Mouse (Mus musculus) CH12.LX (cell line): ENCODE measurements around the gene Ntm. TPM values are rescaled to one million over a fixed set of nuclear protein-coding genes. Genes with fewer than 3 reads are reported as not detected.

Source experiments
- DNase-seq: peaks from one replicate; pipeline ENCODE4 v3.0.0-alpha.2; 2013; ENCODE audit errors: extremely low read depth
- H3K27ac ChIP-seq: 2 replicates; pipeline ENCODE4 v1.5.1; 2012; ENCODE audit warnings: low read depth, mild to moderate bottlenecking, control low read depth, moderate library complexity; ENCODE audit not compliant: insufficient read depth
- H3K27me3 ChIP-seq: replicated peaks from 2 replicates; pipeline ENCODE3; 2012; ENCODE audit warnings: inconsistent platforms
- H3K36me3 ChIP-seq, 2 experiments: replicated peaks in 1 of 2; 2 replicates each; pipeline versions ENCODE3 to v1.6.1; 2012; ENCODE audit warnings: inconsistent platforms in 1 of 2, low read length in 1 of 2, mild to moderate bottlenecking in 1 of 2, mixed read lengths in 1 of 2, moderate library complexity in 1 of 2; ENCODE audit not compliant: control insufficient read depth in 1 of 2, insufficient read depth in 1 of 2
- H3K4me1 ChIP-seq, 2 experiments: 2 replicates each; pipeline ENCODE4 v1.6.1; 2012; ENCODE audit warnings: inconsistent platforms in 1 of 2, moderate library complexity in 1 of 2; ENCODE audit not compliant: insufficient read depth in 2 of 2, control insufficient read depth in 1 of 2
- H3K4me2 ChIP-seq: 2 replicates; pipeline ENCODE4 v1.6.1; 2012; ENCODE audit warnings: low read depth, mild to moderate bottlenecking, control low read depth; ENCODE audit not compliant: poor library complexity, insufficient read depth, severe bottlenecking
- H3K4me3 ChIP-seq, 3 experiments: fragments of 150-350 bp in 1 of 3; sonication (generic) in 1 of 3; replicated peaks in 1 of 3; 2 replicates each; pipeline versions ENCODE3 to v1.5.1; 2011 to 2012; ENCODE audit warnings: low read depth in 2 of 3, low read length in 2 of 3, mild to moderate bottlenecking in 2 of 3, moderate library complexity in 2 of 3, control low read depth in 1 of 3, improper control_type of control experiment in 1 of 3, inconsistent platforms in 1 of 3, mixed read lengths in 1 of 3; ENCODE audit not compliant: poor library complexity in 1 of 3
- H3K79me2 ChIP-seq: replicated peaks from 2 replicates; pipeline ENCODE4 v1.6.1; 2012; ENCODE audit warnings: mild to moderate bottlenecking, moderate library complexity; ENCODE audit not compliant: control insufficient read depth, poor library complexity, insufficient read depth, severe bottlenecking; ENCODE audit errors: extremely low read depth
- H3K9ac ChIP-seq: 2 replicates; pipeline ENCODE4 v1.6.1; 2012; ENCODE audit warnings: low read depth, mild to moderate bottlenecking, control low read depth, moderate library complexity; ENCODE audit not compliant: insufficient read depth
- H3K9me3 ChIP-seq: replicated peaks from 2 replicates; pipeline ENCODE3; 2012; ENCODE audit warnings: low read length, inconsistent platforms, mixed read lengths
- BHLHE40 ChIP-seq: IDR thresholded peaks from 2 replicates; pipeline ENCODE4 v1.6.1; 2011; ENCODE audit warnings: mild to moderate bottlenecking, low read depth, low read length, improper control_type of control experiment
- E2F4 ChIP-seq: IDR thresholded peaks from 2 replicates; pipeline ENCODE4 v1.6.1; 2011; ENCODE audit warnings: low read depth, low read length, improper control_type of control experiment; ENCODE audit not compliant: insufficient replicate concordance
- GABPA ChIP-seq: IDR thresholded peaks from 2 replicates; pipeline ENCODE4 v1.6.1; 2012; ENCODE audit warnings: low read depth, low read length, improper control_type of control experiment, inconsistent platforms; ENCODE audit not compliant: insufficient replicate concordance
- HCFC1 ChIP-seq: IDR thresholded peaks from 2 replicates; pipeline ENCODE4 v1.6.1; 2012; ENCODE audit warnings: low read depth, mild to moderate bottlenecking, inconsistent platforms, low read length, improper control_type of control experiment
- KAT2A ChIP-seq: IDR thresholded peaks from 2 replicates; pipeline ENCODE4 v1.6.1; 2012; ENCODE audit warnings: low read length, improper control_type of control experiment, inconsistent platforms; ENCODE audit not compliant: insufficient replicate concordance
- MAFK ChIP-seq: IDR thresholded peaks from 2 replicates; pipeline ENCODE4 v1.6.1; 2011; ENCODE audit warnings: low read length, improper control_type of control experiment; ENCODE audit not compliant: insufficient replicate concordance
- MAX ChIP-seq: IDR thresholded peaks from 2 replicates; pipeline ENCODE4 v1.6.1; 2011; ENCODE audit warnings: low read length, improper control_type of control experiment
- MYC ChIP-seq: IDR thresholded peaks from 2 replicates; pipeline ENCODE4 v1.6.1; 2011; ENCODE audit warnings: low read depth, mild to moderate bottlenecking, improper control_type of control experiment, low read length
- NRF1 ChIP-seq: IDR thresholded peaks from 2 replicates; pipeline ENCODE4 v1.6.1; 2014; ENCODE audit warnings: low read depth, mild to moderate bottlenecking, inconsistent platforms, low read length, improper control_type of control experiment, moderate library complexity
- POLR2A ChIP-seq: IDR thresholded peaks from 2 replicates; pipeline ENCODE4 v1.6.1; 2011; ENCODE audit warnings: low read depth, mild to moderate bottlenecking, improper control_type of control experiment, low read length
- POLR2AphosphoS2 ChIP-seq: IDR thresholded peaks from 2 replicates; pipeline ENCODE4 v1.6.1; 2011; ENCODE audit warnings: low read depth, low read length, improper control_type of control experiment
- RAD21 ChIP-seq: IDR thresholded peaks from 2 replicates; pipeline ENCODE4 v1.6.1; 2011; ENCODE audit warnings: low read depth, mild to moderate bottlenecking, low read length, improper control_type of control experiment, moderate library complexity
- RCOR1 ChIP-seq: conservative IDR thresholded peaks from 2 replicates; pipeline ENCODE4 v1.6.1; 2012; ENCODE audit warnings: low read depth, mild to moderate bottlenecking, inconsistent platforms, low read length, improper control_type of control experiment
- SMC3 ChIP-seq: IDR thresholded peaks from 2 replicates; pipeline ENCODE4 v1.6.1; 2011; ENCODE audit warnings: low read depth, low read length, improper control_type of control experiment
- UBTF ChIP-seq: IDR thresholded peaks from 2 replicates; pipeline ENCODE4 v1.6.1; 2012; ENCODE audit warnings: low read depth, mild to moderate bottlenecking, inconsistent platforms, low read length, improper control_type of control experiment, moderate library complexity
- USF1 ChIP-seq: IDR thresholded peaks from 2 replicates; pipeline ENCODE4 v1.6.1; 2014; ENCODE audit warnings: low read depth, mild to moderate bottlenecking, inconsistent platforms, low read length, improper control_type of control experiment
- USF2 ChIP-seq: conservative IDR thresholded peaks from 2 replicates; pipeline ENCODE4 v1.6.1; 2011; ENCODE audit warnings: low read depth, low read length, improper control_type of control experiment
- ZC3H11A ChIP-seq: IDR thresholded peaks from 2 replicates; pipeline ENCODE4 v1.6.1; 2012; ENCODE audit warnings: low read depth, mild to moderate bottlenecking, inconsistent platforms, low read length, improper control_type of control experiment
- ZKSCAN1 ChIP-seq: IDR thresholded peaks from 2 replicates; pipeline ENCODE4 v1.6.1; 2012; ENCODE audit warnings: low read depth, inconsistent platforms, low read length, improper control_type of control experiment, borderline replicate concordance
- ZMIZ1 ChIP-seq: IDR thresholded peaks from 2 replicates; pipeline ENCODE4 v1.6.1; 2012; ENCODE audit warnings: low read depth, mild to moderate bottlenecking, inconsistent platforms, low read length, improper control_type of control experiment
- dilution Hi-C: fragments of 300-500 bp; cut with MboI; formaldehyde crosslinking; loops from 2 replicates; pipeline ENCODE4 v1.14.3; 2020; ENCODE audit warnings: low sequenced_read_pairs; ENCODE audit not compliant: extremely low pct_unique_long_range_greater_than_20kb, extremely low pct_ligation_motif_present
- in situ Hi-C: fragments of 300-500 bp; cut with MboI; formaldehyde crosslinking; loops from 3 replicates; pipeline ENCODE4 v1.14.3; 2019; ENCODE audit warnings: low sequenced_read_pairs, low pct_ligation_motif_present, low pct_unique_long_range_greater_than_20kb, mixed read lengths
- polyA plus RNA-seq: library from polyadenylated mRNA; unstranded; fragments of >175 nt; gene quantifications from 2 replicates; pipeline ENCODE4 v1.2.1, GENCODE M21; 2012; ENCODE audit warnings: low read depth; ENCODE audit not compliant: insufficient read length
- total RNA-seq, 2 experiments: library from RNA; depleted of rRNA; stranded (reverse); fragments of 300-350 nt in 1 of 2; fragments of >200 nt in 1 of 2; gene quantifications; 2 replicates each; pipeline ENCODE4 v1.2.3; 2012 to 2014

Ntm gene
- total and polyA plus RNA-seq, 3 experiments: not detected

DNA sequence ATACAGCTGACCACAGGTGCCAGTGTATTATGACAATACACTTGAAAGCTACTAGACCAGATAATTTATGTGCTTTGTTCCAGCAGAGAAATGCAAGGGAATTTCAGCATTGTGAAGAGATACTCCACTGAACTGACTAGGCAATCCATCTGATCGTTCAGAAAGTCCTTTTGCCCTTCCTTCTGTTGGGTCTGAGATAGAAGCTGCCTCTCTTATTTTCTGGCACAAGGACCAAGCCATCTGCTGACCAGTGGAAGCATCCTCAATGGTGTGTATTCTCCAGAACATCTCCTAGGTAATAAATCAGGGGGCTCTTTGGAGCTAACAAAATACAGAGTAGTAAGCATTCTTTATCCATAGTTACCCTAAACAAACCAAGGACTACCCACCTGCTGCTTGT, 438.8 kb downstream of the Ntm start:
- dilution Hi-C loops (no loop called here), in situ Hi-C loops (no loop called here)
- no peaks in the 10 kb centered on the region for H3K79me2 ChIP-seq
- H3K9ac ChIP-seq: no peak overlapping the region
- H3K4me2 ChIP-seq: no peak overlapping the region
- peaks cover 62% of the 10 kb centered on the region for H3K9me3 ChIP-seq
- no peaks in the 10 kb centered on the region for H3K4me1 ChIP-seq
- no peaks in the 10 kb centered on the region for H3K36me3 ChIP-seq
- no peaks in the 10 kb centered on the region for H3K27me3 ChIP-seq
- H3K27ac ChIP-seq: no peak overlapping the region
- no peak overlapping the region for H3K4me3 ChIP-seq
- TF ChIP-seq E2F4 (no peak), ZKSCAN1 (no peak), BHLHE40 (no peak), RAD21 (no peak), KAT2A (no peak), POLR2AphosphoS2 (no peak), USF1 (no peak), UBTF (no peak), HCFC1 (no peak), NRF1 (no peak), MAX (no peak)
- DNase-seq: no peak

DNA sequence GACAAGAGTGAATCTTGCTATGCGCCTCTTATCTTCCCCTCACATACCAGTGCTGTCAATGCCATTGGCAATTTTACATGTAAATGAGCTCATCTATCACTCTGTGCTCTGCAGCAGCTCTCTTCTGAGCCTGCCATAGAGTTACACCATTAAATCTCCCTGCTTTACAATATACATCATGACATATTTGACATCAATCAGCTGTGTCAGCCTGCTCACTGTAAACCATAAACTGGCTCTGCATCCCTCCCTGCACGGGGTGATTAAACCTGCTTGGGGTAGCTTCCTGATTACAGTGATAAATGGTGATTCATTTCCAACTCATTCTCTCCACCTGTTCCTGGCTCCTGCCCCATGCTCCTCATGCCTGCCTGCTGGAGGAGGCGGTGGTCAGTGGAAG, 439.7 kb downstream of the Ntm start:
- Histone ChIP-seq H3K4me3 (no peak overlapping the region), H3K9me3 (peaks cover 67% of the 10 kb centered on the region), H3K27ac (no peak overlapping the region), H3K27me3 (no peaks in the 10 kb centered on the region), H3K4me1 (no peaks in the 10 kb centered on the region), H3K79me2 (no peaks in the 10 kb centered on the region), H3K9ac (no peak overlapping the region), H3K4me2 (no peak overlapping the region), H3K36me3 (no peaks in the 10 kb centered on the region)
- no peak for DNase-seq
- TF ChIP-seq NRF1 (no peak), GABPA (no peak), USF2 (no peak), SMC3 (no peak), RCOR1 (no peak), MYC (no peak), ZMIZ1 (no peak), MAFK (no peak), E2F4 (no peak), POLR2A (no peak), ZC3H11A (no peak), MAX (no peak), KAT2A (no peak)
- dilution Hi-C loops (no loop called here), in situ Hi-C loops (no loop called here)
